Mouse (Mus musculus): ENCODE data around the gene Cyb561d1. TPM values are rescaled to one million over a fixed set of nuclear protein-coding genes. Genes with fewer than 3 reads are reported as not detected.
A peak's percentile ranks its signal among the peaks of the same experiment; 100 is the strongest.

Cyb561d1 gene
- polyA plus RNA-seq, 1 experiment from 2014 or later: 2.6 TPM

GRCm38 (mm10) chr3:108209001-108209400 is 8.0 kb upstream of the Cyb561d1 start:
- Histone ChIP-seq H3K27ac (ENCODE audit: low read depth) (no peak overlapping the region), H3K9ac (ENCODE audit: low read length) (peak overlapping the region; percentile 84; the same call in 1 of the 2 replicates), H3K4me2 (ENCODE audit: low read length) (peak overlapping the region; percentile 89), H3K27me3 (replicated peaks; ENCODE audit: control insufficient read depth, insufficient read depth, low read length) (no peaks in the 10 kb centered on the region), H3K9me3 (ENCODE audit: control insufficient read depth, low read length) (no peaks in the 10 kb centered on the region), H3K4me1 (replicated peaks; ENCODE audit: control insufficient read depth, insufficient read depth, low read length) (peaks cover 15% of the 10 kb centered on the region), H3K4me3 (ENCODE audit: low read depth, low read length) (peak overlapping the region; percentile 64), H3K36me3 (ENCODE audit: control insufficient read depth, insufficient read depth, low read length) (peaks cover 35% of the 10 kb centered on the region)
- ATAC-seq (replicated peaks; ENCODE audit: low FRiP score, low TSS enrichment, low read depth): no peak
- no peak for DNase-seq (ENCODE audit: low spot score)
- WGBS: 78% methylated on average over 3 of the region's 3 CpGs

DNA sequence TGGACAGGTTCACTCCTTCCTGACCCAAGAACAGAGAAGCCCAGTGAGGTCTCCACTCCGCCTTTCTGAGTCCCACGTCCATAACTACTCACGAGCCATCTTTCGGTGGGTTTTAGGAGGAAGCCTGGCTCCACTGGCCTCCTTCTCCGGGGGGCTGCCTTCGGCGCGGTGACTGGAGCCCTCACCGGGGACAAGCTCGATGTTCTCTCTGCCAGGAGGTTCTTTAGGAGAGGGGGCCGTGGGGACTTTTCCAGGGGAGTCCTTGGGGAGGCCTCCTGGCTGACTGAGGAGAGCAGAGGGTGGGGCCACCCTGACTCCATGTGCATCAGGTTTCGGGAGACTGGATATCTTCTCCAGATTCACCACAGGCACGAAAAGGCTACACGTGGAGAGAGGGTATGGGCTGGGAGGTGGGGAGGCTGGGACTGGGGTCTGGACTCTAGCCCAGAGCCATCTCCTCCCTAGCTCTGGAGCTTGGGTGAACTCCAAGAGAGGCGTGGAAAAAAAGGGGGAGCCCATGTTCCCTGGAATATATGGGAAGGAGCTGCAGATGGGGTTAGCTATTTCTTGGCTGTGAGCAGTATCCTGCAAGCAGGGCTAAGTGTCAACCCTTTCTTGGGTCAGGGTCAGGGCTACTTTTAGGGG is 5.8 kb upstream of the Cyb561d1 start:
- Histone ChIP-seq H3K4me2 (ENCODE audit: low read length) (no peak overlapping the region), H3K27ac (ENCODE audit: low read depth) (peak overlapping the region; percentile 30), H3K9ac (ENCODE audit: low read length) (no peak overlapping the region), H3K4me3 (ENCODE audit: low read depth, low read length) (no peak overlapping the region), H3K9me3 (ENCODE audit: control insufficient read depth, low read length) (no peaks in the 10 kb centered on the region), H3K27me3 (replicated peaks; ENCODE audit: control insufficient read depth, insufficient read depth, low read length) (no peaks in the 10 kb centered on the region), H3K36me3 (ENCODE audit: control insufficient read depth, insufficient read depth, low read length) (peaks cover 50% of the 10 kb centered on the region), H3K4me1 (replicated peaks; ENCODE audit: control insufficient read depth, insufficient read depth, low read length) (peaks cover 15% of the 10 kb centered on the region)
- 80% methylated on average over 15 of the region's 15 CpGs for WGBS
- ATAC-seq (replicated peaks; ENCODE audit: low FRiP score, low TSS enrichment, low read depth) (no peak), DNase-seq (ENCODE audit: low spot score) (peak; percentile 65)

DNA sequence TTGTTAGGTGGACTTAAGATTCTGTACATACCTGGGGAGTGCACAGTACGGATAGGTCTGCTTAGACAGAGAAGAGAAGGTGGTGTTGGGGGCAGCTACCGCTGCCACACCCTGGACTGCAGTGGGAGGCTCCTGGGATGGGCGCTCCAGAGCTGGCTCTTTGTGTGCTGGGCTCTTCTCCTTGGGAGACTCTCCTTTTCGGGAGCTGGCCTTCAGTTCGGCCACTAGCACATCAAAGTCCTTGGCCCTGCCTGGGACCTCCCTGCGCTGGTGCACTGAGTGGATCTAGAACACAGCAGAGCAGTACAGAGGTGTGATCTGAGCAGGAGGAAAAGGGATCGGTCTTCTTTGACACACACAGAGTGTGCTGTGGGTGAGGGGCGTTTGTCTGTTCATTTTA is 4.6 kb upstream of the Cyb561d1 start:
- Histone ChIP-seq H3K27me3 (replicated peaks; ENCODE audit: control insufficient read depth, insufficient read depth, low read length) (no peaks in the 10 kb centered on the region), H3K4me2 (ENCODE audit: low read length) (no peak overlapping the region), H3K27ac (ENCODE audit: low read depth) (no peak overlapping the region), H3K9ac (ENCODE audit: low read length) (no peak overlapping the region), H3K4me3 (ENCODE audit: low read depth, low read length) (no peak overlapping the region), H3K9me3 (ENCODE audit: control insufficient read depth, low read length) (no peaks in the 10 kb centered on the region), H3K36me3 (ENCODE audit: control insufficient read depth, insufficient read depth, low read length) (peaks cover 53% of the 10 kb centered on the region), H3K4me1 (replicated peaks; ENCODE audit: control insufficient read depth, insufficient read depth, low read length) (peaks cover 20% of the 10 kb centered on the region)
- WGBS: 86% methylated on average over 8 of the region's 8 CpGs
- no peak for DNase-seq (ENCODE audit: low spot score)
- no peak for ATAC-seq (replicated peaks; ENCODE audit: low FRiP score, low TSS enrichment, low read depth)

GRCm38 (mm10) chr3:108204470-108204869 is 3.5 kb upstream of the Cyb561d1 start:
- no peak for ATAC-seq (replicated peaks; ENCODE audit: low FRiP score, low TSS enrichment, low read depth)

DNA sequence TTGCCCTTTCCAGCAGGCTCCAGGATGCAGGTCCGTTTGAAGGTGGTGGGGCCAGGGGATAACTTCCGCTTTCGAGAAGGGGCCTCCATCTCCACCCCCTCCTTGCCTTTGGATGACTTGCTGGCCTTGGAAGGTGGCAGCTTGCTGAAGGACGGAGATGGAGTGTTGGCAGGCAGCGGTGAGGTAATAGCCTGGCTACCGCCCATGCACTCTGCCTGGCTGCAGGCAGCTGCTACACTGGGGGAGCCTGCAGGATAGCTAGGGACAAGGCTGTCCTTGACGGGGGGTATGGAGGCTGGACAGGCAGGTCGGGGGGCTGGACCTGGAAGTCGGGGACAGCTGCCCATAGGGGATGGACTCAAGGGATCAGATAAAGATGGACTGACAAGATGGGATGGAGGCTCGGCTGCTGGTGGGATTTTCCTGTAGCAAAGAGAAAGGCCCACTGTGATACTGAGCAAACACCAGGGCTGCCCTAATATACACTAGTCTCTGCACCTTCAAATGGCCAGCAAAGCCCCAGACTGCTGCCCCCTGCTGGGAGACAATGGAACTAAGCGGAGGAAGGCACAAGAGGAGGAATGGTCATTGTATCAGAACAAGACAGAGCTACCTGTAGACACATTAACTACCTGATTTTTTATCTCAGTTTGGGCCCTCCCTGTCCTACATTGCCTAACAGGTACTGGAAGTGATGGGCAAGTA is 2.8 kb upstream of the Cyb561d1 start:
- 82% methylated on average over 11 of the region's 11 CpGs for WGBS
- Histone ChIP-seq H3K9me3 (ENCODE audit: control insufficient read depth, low read length) (no peaks in the 10 kb centered on the region), H3K27ac (ENCODE audit: low read depth) (no peak overlapping the region), H3K9ac (ENCODE audit: low read length) (no peak overlapping the region), H3K27me3 (replicated peaks; ENCODE audit: control insufficient read depth, insufficient read depth, low read length) (no peaks in the 10 kb centered on the region), H3K4me2 (ENCODE audit: low read length) (no peak overlapping the region), H3K4me3 (ENCODE audit: low read depth, low read length) (no peak overlapping the region), H3K4me1 (replicated peaks; ENCODE audit: control insufficient read depth, insufficient read depth, low read length) (peaks cover 13% of the 10 kb centered on the region), H3K36me3 (ENCODE audit: control insufficient read depth, insufficient read depth, low read length) (peaks cover 56% of the 10 kb centered on the region)
- DNase-seq (ENCODE audit: low spot score) (peak; percentile 95), ATAC-seq (replicated peaks; ENCODE audit: low FRiP score, low TSS enrichment, low read depth) (no peak)

More at GRCm38 (mm10) chr3:108204470-108204869, 3.5 kb upstream of the Cyb561d1 start:
- H3K4me1 ChIP-seq (replicated peaks; ENCODE audit: control insufficient read depth, insufficient read depth, low read length): peaks cover 20% of the 10 kb centered on the region
- no peak overlapping the region for H3K9ac ChIP-seq (ENCODE audit: low read length)
- WGBS: 83% methylated on average over 11 of the region's 11 CpGs
- no peak overlapping the region for H3K4me2 ChIP-seq (ENCODE audit: low read length)
- DNase-seq (ENCODE audit: low spot score): no peak
- H3K27me3 ChIP-seq (replicated peaks; ENCODE audit: control insufficient read depth, insufficient read depth, low read length): no peaks in the 10 kb centered on the region
- no peak overlapping the region for H3K27ac ChIP-seq (ENCODE audit: low read depth)
- H3K4me3 ChIP-seq (ENCODE audit: low read depth, low read length): no peak overlapping the region
- no peaks in the 10 kb centered on the region for H3K9me3 ChIP-seq (ENCODE audit: control insufficient read depth, low read length)
- H3K36me3 ChIP-seq (ENCODE audit: control insufficient read depth, insufficient read depth, low read length): peaks cover 53% of the 10 kb centered on the region

DNA sequence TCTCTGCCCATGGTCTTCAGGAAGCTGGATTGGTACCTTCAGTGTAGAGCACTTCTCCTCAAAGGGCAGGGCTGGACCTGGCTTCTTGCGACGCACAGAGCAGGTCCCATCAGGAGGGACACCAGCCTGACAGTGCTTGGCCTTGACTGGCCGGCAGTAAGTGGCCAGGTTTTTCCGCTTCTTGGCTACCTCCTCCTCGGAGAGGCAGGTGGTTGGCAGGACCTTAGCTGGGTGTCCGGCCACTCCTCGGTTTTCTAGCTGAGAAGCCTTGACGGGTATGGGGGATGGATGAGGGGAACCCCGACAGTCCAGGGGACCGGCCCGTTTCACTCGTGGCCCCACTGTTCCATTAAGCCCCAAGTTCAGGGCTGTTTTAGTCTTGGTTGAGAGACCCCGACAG is 2.2 kb upstream of the Cyb561d1 start:
- 92% methylated on average over 13 of the region's 13 CpGs for WGBS
- H3K9me3 ChIP-seq (ENCODE audit: control insufficient read depth, low read length): no peaks in the 10 kb centered on the region
- no peak overlapping the region for H3K4me3 ChIP-seq (ENCODE audit: low read depth, low read length)
- ATAC-seq (replicated peaks; ENCODE audit: low FRiP score, low TSS enrichment, low read depth): no peak
- H3K27ac ChIP-seq (ENCODE audit: low read depth): no peak overlapping the region
- H3K27me3 ChIP-seq (replicated peaks; ENCODE audit: control insufficient read depth, insufficient read depth, low read length): no peaks in the 10 kb centered on the region
- no peak overlapping the region for H3K4me2 ChIP-seq (ENCODE audit: low read length)
- H3K36me3 ChIP-seq (ENCODE audit: control insufficient read depth, insufficient read depth, low read length): peaks cover 59% of the 10 kb centered on the region
- no peak for DNase-seq (ENCODE audit: low spot score)
- H3K4me1 ChIP-seq (replicated peaks; ENCODE audit: control insufficient read depth, insufficient read depth, low read length): peaks cover 7% of the 10 kb centered on the region; the same call in 1 of the 2 replicates
- H3K9ac ChIP-seq (ENCODE audit: low read length): no peak overlapping the region

DNA sequence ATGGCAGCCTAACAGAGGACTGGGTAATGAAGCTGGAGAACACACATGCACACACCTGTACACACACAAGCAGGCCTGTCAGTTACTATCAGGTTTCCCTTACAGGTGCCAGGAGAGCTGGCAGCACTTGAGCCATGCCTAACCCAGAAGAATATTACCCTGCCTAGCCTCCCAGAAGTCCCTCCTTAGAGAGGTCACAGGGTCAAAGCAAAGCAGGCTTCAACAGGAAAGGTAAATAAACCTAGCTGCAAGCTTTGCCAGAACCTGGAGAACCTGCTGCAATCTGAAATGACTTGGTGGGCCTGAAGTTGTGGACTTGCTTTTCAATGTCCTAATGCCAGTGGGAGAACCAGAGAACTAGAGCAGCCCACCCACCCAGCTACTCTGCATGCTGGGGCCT is 1.5 kb upstream of the Cyb561d1 start:
- DNase-seq (ENCODE audit: low spot score): no peak
- no peak overlapping the region for H3K27ac ChIP-seq (ENCODE audit: low read depth)

GRCm38 (mm10) chr3:108199231-108199630 is 1.8 kb downstream of the Cyb561d1 start:
- H3K36me3 ChIP-seq (ENCODE audit: control insufficient read depth, insufficient read depth, low read length): peaks cover 30% of the 10 kb centered on the region
- ATAC-seq (replicated peaks; ENCODE audit: low FRiP score, low TSS enrichment, low read depth) (no peak), DNase-seq (ENCODE audit: low spot score) (no peak)
- peaks cover 14% of the 10 kb centered on the region; the same call in 1 of the 2 replicates for H3K4me1 ChIP-seq (replicated peaks; ENCODE audit: control insufficient read depth, insufficient read depth, low read length)
- H3K27ac ChIP-seq (ENCODE audit: low read depth): no peak overlapping the region
- no peaks in the 10 kb centered on the region for H3K9me3 ChIP-seq (ENCODE audit: control insufficient read depth, low read length)
- 95% methylated on average over 6 of the region's 6 CpGs for WGBS
- H3K4me3 ChIP-seq (ENCODE audit: low read depth, low read length): no peak overlapping the region
- H3K27me3 ChIP-seq (replicated peaks; ENCODE audit: control insufficient read depth, insufficient read depth, low read length): no peaks in the 10 kb centered on the region
- H3K9ac ChIP-seq (ENCODE audit: low read length): no peak overlapping the region
- peak overlapping the region; percentile 69; the same call in 1 of the 2 replicates for H3K4me2 ChIP-seq (ENCODE audit: low read length)

More for the DNA sequence above, 1.5 kb upstream of the Cyb561d1 start:
- ATAC-seq (replicated peaks; ENCODE audit: low FRiP score, low TSS enrichment, low read depth): no peak
- Histone ChIP-seq H3K9ac (ENCODE audit: low read length) (no peak overlapping the region), H3K27me3 (replicated peaks; ENCODE audit: control insufficient read depth, insufficient read depth, low read length) (no peaks in the 10 kb centered on the region), H3K4me2 (ENCODE audit: low read length) (no peak overlapping the region), H3K4me3 (ENCODE audit: low read depth, low read length) (no peak overlapping the region), H3K9me3 (ENCODE audit: control insufficient read depth, low read length) (no peaks in the 10 kb centered on the region), H3K36me3 (ENCODE audit: control insufficient read depth, insufficient read depth, low read length) (peaks cover 63% of the 10 kb centered on the region), H3K4me1 (replicated peaks; ENCODE audit: control insufficient read depth, insufficient read depth, low read length) (peaks cover 5% of the 10 kb centered on the region; the same call in 1 of the 2 replicates)

Measured in intestine, embryonic 14.5 days (tissue).